Mouse (Mus musculus): ENCODE results near the gene Clec18a.
"Not testable (repeated sequence)": the region's sequence is repeated elsewhere in the genome, so short reads cannot be mapped to it uniquely, and the experiment has no call there.

Clec18a gene

GRCm38 (mm10) chr8:111056158-111056663 is 36.0 kb downstream of the Clec18a start, which contains the start of gene Exosc6:
TSS of gene Exosc6 (plus strand) at chr8:111056339.
- DNase-seq (ENCODE audit: low read depth) = peak; percentile 74

- no peak for DNase-seq (ENCODE audit: low read depth)
These were observed 36.6 kb downstream of the Clec18a start for GRCm38 (mm10) chr8:111055661-111056060.

GRCm38 (mm10) chr8:111055031-111055634 is 37.1 kb downstream of the Clec18a start:
- no peak for DNase-seq (ENCODE audit: low read depth)

GRCm38 (mm10) chr8:111053827-111054518 is 38.3 kb downstream of the Clec18a start:
- no peak for DNase-seq (ENCODE audit: low read depth)

- no peak for DNase-seq (ENCODE audit: low read depth)
These were observed 43.1 kb downstream of the Clec18a start for GRCm38 (mm10) chr8:111049106-111049505.

GRCm38 (mm10) chr8:111048694-111049093 is 43.5 kb downstream of the Clec18a start:
- DNase-seq (ENCODE audit: low read depth) = no peak

- no peak for DNase-seq (ENCODE audit: low read depth)
These were observed 48.1 kb downstream of the Clec18a start for GRCm38 (mm10) chr8:111044003-111044734.

- no peak for DNase-seq (ENCODE audit: low read depth)
These were observed 49.7 kb downstream of the Clec18a start for GRCm38 (mm10) chr8:111042546-111042945.

GRCm38 (mm10) chr8:111036591-111036990 is 55.6 kb downstream of the Clec18a start:
- no peak for DNase-seq (ENCODE audit: low read depth)

GRCm38 (mm10) chr8:111034276-111034675 is 58.0 kb downstream of the Clec18a start:
- no peak for DNase-seq (ENCODE audit: low read depth)

GRCm38 (mm10) chr8:111033482-111034215 is 58.6 kb downstream of the Clec18a start:
- DNase-seq (ENCODE audit: low read depth) = peak; percentile 99

- no peak for DNase-seq (ENCODE audit: low read depth)
These were observed 59.3 kb downstream of the Clec18a start, which contains the start of gene Aars for GRCm38 (mm10) chr8:111032916-111033315. TSS of gene Aars (plus strand) at chr8:111033144.

GRCm38 (mm10) chr8:111031572-111031971 is 60.7 kb downstream of the Clec18a start, which contains the start of gene Ddx19b:
TSS of gene Ddx19b (minus strand) at chr8:111031751.
- no peak for DNase-seq (ENCODE audit: low read depth)

- DNase-seq (ENCODE audit: low read depth) = no peak
These were observed 62.2 kb downstream of the Clec18a start for GRCm38 (mm10) chr8:111030045-111030444.

- no peak for DNase-seq (ENCODE audit: low read depth)
These were observed 62.6 kb downstream of the Clec18a start for GRCm38 (mm10) chr8:111029589-111029988.

GRCm38 (mm10) chr8:111027391-111027937 is 64.8 kb downstream of the Clec18a start:
- DNase-seq (ENCODE audit: low read depth) = peak; percentile 53

- DNase-seq (ENCODE audit: low read depth) = not testable (repeated sequence)
These were observed 65.6 kb downstream of the Clec18a start for GRCm38 (mm10) chr8:111026609-111027008.

GRCm38 (mm10) chr8:111010230-111010991 is 81.8 kb downstream of the Clec18a start:
- DNase-seq (ENCODE audit: low read depth) = not testable (repeated sequence)
